In genomic region chr9:42054339-42055272, GRCm38 (mm10) we compare ENCODE assay signal across 9 mouse cellular contexts.
DNase-seq lines count a peak whose midpoint lies in the region; ATAC-seq lines count a peak whose summit lies in the region.
"Had no signal": no experiment of that assay in that cellular context is flagged by ENCODE, and none has a peak within 500 bp of the region (broad histone marks: within the 10 kb centered on the region; RNA-seq: fewer than 3 reads in every experiment).

No protein-coding gene starts in this region.

- no peak overlapping the region for H3K4me2 ChIP-seq in hindbrain, embryonic 14.5 days (replicated peaks)
- H3K4me2 ChIP-seq: limb, embryonic 12.5 days had no signal

- no peaks in the 10 kb centered on the region for H3K27me3 ChIP-seq in hindbrain, embryonic 14.5 days (ENCODE audit: control insufficient read depth, insufficient read depth, low read length)

- 49% methylated on average over 20 of the region's 20 CpGs for WGBS in hindbrain, embryonic 14.5 days

- peak; percentile 79 for ATAC-seq in hindbrain, embryonic 14.5 days (ENCODE audit: low FRiP score)

- H3K9ac ChIP-seq in hindbrain, embryonic 14.5 days = no peak overlapping the region
- H3K9ac ChIP-seq: limb, embryonic 12.5 days had no signal

- H3K4me1 ChIP-seq in hindbrain, embryonic 14.5 days (replicated peaks; ENCODE audit: control insufficient read depth, insufficient read depth, low read length) = peaks cover 22% of the 10 kb centered on the region; the same call in 1 of the 2 replicates

- DNase-seq in brain, adult 2 months (ENCODE audit: low read depth, low spot score) = peak; percentile 97
- peak; percentile 94 for DNase-seq in cerebellum, adult 8-10 months
- peak; percentile 67 for DNase-seq in hindbrain, embryonic 14.5 days (ENCODE audit: low spot score)
- peak; percentile 83 to 87 for DNase-seq in layer of hippocampus, adult 8-10 months (ENCODE audit: low spot score in 2 of 2)
- peak; percentile 52 to 69 for DNase-seq in lung, postnatal 4 days
- no peak for DNase-seq in thymus, postnatal 36 days
- no peak for DNase-seq in gastrocnemius, postnatal 14 days
- no peak for DNase-seq in heart, postnatal 36 days

- 0 out of 2 replicates have a peak, but pooled peaks cover 3% of the 10 kb centered on the region for H3K9me3 ChIP-seq in hindbrain, embryonic 14.5 days (ENCODE audit: control insufficient read depth, low read length)
- H3K9me3 ChIP-seq: limb, embryonic 12.5 days had no signal

- no peaks in the 10 kb centered on the region for H3K36me3 ChIP-seq in hindbrain, embryonic 14.5 days (replicated peaks; ENCODE audit: control insufficient read depth, insufficient read depth)
- H3K36me3 ChIP-seq: limb, embryonic 12.5 days had no signal

- peak overlapping the region; percentile 73; the same call in 1 of the 2 replicates for H3K27ac ChIP-seq in hindbrain, embryonic 14.5 days
- H3K27ac ChIP-seq: limb, embryonic 12.5 days had no signal

- intact Hi-C loops in gastrocnemius, postnatal 14 days (cut with DNase I; ENCODE audit: low total_unique reads) = loop anchor here (5.0 kb wide), 1 partner anchor 68 kb away; the partner anchor contains the start of gene Sorl1
- intact Hi-C loops in heart, postnatal 36 days (cut with DNase I) = no loop called here

- no peak overlapping the region for H3K4me3 ChIP-seq in hindbrain, embryonic 14.5 days (replicated peaks; ENCODE audit: low read length)
- H3K4me3 ChIP-seq: limb, embryonic 12.5 days had no signal

Comparison
In these comparisons a context has a peak if more than half of its experiments do, and no peak if none do; other contexts are left out.
1. DNase-seq: peak in brain, adult 2 months (single experiment), cerebellum, adult 8-10 months (single experiment), hindbrain, embryonic 14.5 days (single experiment), layer of hippocampus, adult 8-10 months (2 of 2) and lung, postnatal 4 days (2 of 2); none in thymus, postnatal 36 days (0 of 2), gastrocnemius, postnatal 14 days (single experiment) and heart, postnatal 36 days (0 of 2).